Mouse (Mus musculus) C2C12 (cell line): ENCODE data around the gene Lifr.

Source experiments
- CTCF ChIP-seq: IDR thresholded peaks from one replicate; pipeline ENCODE4 v1.5.1; 2011; ENCODE audit not compliant: control insufficient read depth, insufficient read depth, insufficient read length
- MAX ChIP-seq: IDR thresholded peaks from one replicate; pipeline ENCODE4 v1.6.1; 2011; ENCODE audit warnings: mild to moderate bottlenecking, control low read depth
- MYOD1 ChIP-seq: IDR thresholded peaks from one replicate; pipeline ENCODE4 v1.6.1; 2011; ENCODE audit warnings: low read depth; ENCODE audit not compliant: control insufficient read depth, insufficient read length
- MYOG ChIP-seq: IDR thresholded peaks from one replicate; pipeline ENCODE4 v1.6.1; 2011; ENCODE audit not compliant: control insufficient read depth, insufficient read length; ENCODE audit errors: extremely low read depth

- TF ChIP-seq CTCF (no peak), MAX (no peak), MYOD1 (no peak), MYOG (no peak)
Observed at GRCm38 (mm10) chr15:7167906-7168532, 77.6 kb downstream of the Lifr start.
